Mouse (Mus musculus) inflammation-experienced regulatory T-cells, adult 16 weeks (primary cell): ENCODE results near the gene Pls1. TPM values are rescaled to one million over a fixed set of nuclear protein-coding genes. Genes with fewer than 3 reads are reported as not detected.

Experiments used
- polyA plus RNA-seq: library from polyadenylated mRNA; unstranded; fragments of 100-300 nt; shearing (Covaris generic); gene quantifications from one replicate; pipeline ENCODE4 v1.2.1, GENCODE M21; 2017

Gene Pls1
- polyA plus RNA-seq = 1.5 TPM

GRCm38 (mm10) chr9:95844825-95845460 lies at the start of gene Pls1:
Pls1 (minus strand) TSS chr9:95845311.

GRCm38 (mm10) chr9:95857414-95858026 lies 12.4 kb upstream of the Pls1 start, which contains the start of gene Atr:
Atr (plus strand) TSS chr9:95857597.

GRCm38 (mm10) chr9:95750037-95750511 lies 95.0 kb downstream of the Pls1 start, which contains the start of gene Trpc1:
Trpc1 (minus strand) TSS chr9:95750375.

Other genes starting within 250 kb of the Pls1 start
- 0.15 TPM for gene Pcolce2, start 207.7 kb downstream of the Pls1 start, polyA plus RNA-seq
- gene Trpc1, start 94.9 kb downstream of the Pls1 start, polyA plus RNA-seq = 0.18 TPM
- gene Atr, start 12.3 kb upstream of the Pls1 start, polyA plus RNA-seq = 40.7 TPM
- gene Xrn1, start 109.4 kb upstream of the Pls1 start, polyA plus RNA-seq = 66.2 TPM